Mouse (Mus musculus): Measurements from ENCODE around the gene Arhgef28. TPM values are rescaled to one million over a fixed set of nuclear protein-coding genes. Genes with fewer than 3 reads are reported as not detected.

Arhgef28 gene
- total RNA-seq, 2 experiments from 2014 or later, result 5.0 to 6.0 TPM

DNA sequence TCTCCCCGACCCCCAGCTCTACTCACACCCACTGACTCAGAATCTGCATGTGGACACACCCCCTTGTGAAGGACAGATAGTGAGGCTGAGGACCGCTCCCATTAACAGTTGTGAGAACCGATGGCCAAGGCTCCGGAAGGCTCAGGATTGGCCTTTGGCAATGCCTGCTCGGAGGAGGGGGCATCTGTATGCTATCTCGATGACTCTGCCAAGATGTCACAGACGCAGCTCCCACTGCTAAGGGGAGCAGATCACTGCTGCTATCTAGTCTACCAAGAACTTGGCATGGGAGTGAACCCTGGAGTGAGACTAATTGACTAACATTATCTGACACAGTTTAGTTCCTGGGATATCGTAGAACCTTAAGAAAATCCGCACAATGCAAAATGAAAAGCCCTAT, 250.5 kb downstream of the Arhgef28 start:
- no peak for DNase-seq

DNA sequence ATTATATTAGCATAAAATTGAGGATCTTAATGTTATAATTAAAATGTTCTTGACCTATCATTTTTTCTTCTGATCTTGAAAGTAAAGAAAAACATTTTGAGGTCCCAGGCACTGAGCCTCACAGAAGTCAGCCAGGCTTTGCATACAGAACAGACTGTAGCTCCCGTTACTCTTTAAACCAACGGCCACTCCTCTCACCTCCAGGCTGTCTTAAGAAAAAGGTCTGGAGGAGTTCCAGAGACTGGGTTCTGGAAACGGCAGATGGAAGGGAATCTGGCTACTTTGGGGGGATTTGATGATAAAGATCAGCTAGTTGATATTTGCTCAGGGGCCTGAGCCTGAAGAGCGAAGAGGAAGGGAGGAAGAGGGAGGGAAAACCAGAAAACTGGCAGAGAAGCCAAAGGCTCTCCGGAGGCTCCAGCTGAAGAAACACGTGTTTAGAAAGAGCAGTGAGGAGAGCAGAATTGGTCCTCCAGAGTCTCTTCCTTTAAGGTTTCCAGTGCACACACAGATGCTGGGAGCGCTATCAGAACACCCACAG, 251.2 kb downstream of the Arhgef28 start:
- DNase-seq, result no peak

DNA sequence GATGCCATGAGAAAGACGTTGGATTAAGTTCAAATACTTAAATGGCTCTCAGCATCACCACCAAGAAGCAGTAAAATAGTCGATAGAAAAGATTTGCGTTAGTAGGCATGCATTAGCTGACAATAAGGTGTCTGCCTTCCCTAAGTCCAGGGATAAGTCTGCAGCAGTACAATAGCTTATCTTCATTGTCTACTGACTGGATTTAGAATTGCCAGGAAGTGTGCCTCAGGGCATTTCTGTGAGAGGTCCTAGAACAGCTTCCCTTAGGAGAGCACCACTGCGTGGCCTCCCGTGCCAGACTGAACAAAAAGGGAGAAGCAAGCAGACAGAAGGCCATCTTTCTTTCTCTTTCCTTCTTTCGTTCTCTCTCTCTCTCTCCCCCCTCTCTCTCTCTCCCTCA, 252.2 kb downstream of the Arhgef28 start:
- DNase-seq, result no peak

DNA sequence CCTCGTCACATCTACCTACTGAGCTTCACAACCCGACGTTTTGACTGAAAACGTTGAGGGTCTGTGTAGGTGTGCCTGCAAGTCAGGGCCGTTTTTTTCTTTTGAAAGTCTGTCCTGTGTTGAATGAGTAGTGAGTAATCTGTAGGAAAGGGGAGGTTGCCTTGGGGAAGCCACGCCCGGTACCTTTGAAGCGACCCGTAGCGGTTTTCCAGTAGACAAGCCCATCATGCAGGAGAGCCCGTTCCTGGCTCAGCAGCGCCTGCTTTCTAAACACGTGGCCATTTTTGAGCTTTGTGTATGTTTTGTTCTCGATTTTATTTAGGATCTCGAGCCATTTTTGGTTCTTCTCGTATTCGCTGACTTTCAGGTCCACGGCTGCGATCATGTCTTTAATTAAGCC, 252.7 kb downstream of the Arhgef28 start:
- no peak for DNase-seq

DNA sequence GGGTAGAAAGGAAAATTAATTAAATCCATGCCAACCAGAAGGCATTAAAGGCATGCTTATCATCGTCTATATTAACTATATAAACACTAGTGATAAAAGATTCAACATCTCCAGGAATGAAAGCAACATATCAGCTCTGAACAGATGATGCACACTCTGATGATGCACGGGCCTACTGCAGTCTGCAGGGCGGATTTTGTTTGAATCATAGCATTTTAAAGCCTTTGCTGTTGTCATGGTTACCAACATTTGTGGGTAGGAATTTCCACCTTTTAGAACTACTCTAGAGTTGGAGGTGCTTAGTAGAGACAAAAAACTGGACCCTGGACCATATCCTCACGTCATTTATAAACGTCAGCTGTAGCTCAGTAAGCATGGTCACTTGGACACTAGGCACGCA, 257.4 kb downstream of the Arhgef28 start:
- no peak for DNase-seq

DNA sequence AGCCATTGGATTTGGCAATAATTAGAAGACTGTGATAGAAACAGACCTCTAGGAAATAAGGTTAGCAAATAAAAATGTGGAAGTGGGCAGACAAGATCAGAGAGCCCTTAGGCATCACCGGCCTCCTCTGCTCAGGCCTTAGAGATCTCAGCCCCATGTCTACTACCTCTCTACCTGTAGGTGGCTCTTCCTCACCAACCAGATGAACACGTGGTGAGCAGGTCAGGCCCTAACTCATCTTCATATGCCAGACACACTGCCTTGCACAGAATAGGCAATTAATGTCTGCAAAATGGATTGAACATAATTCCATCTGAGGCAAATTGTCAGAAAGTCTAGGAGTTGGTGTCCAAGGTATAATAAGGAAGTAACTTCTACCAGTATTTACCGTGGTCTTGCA, 258.6 kb downstream of the Arhgef28 start:
- DNase-seq, result no peak

DNA sequence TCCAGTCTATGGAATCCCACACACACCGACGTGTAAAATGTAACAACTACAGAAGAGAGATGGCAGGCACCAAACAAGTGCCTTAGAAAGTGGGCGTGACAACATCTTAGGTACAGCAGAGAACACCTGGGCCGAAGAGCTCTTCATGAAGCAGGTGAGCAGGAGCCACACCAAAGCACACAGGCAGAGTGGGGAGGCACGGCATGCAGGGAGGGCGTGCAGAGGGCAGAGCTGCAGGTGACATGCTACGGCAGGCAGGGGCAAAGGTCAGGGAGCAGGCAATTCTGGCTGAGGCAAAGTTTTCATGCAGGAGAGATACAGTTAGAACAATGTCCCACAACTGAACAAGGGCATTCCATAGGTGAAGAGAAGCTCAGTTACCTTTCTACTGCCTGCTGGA, 259.8 kb downstream of the Arhgef28 start:
- DNase-seq, result no peak

DNA sequence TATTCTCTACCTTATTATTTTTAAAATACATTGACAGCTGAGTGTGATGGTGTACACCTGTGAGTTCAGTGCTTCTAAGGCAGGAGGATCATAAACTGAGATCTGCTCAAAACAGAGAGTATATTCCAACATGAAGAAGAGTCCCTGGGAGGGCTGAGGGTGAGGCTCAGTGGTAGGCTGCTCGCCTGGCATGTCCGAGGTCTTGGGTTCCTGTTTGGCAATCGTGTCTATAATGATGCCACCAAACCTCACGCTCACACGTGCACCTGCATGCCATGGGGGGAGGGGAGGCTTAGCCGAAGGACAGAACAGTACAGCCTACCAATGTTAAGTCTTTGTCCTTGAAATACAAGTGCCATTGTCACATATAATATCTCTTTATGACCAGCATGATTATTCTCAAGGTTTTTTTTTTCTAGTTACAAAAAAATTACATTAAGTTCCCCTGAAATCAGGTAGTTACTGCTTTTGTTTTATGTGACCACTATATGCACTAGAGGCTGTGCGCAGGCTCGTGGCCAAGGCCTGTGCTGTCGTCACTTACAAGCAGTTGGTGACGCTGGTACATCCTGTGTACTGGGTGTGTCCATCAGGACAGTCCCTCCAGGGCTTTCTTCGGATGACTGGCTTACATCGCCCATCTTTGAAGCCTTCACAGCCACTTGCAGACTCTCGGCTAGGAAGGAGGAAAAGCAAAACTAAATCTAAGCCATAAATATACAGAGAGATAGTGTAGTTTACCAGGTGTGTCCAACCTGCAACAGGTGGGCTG, 264.1 kb downstream of the Arhgef28 start:
- no peak for DNase-seq

DNA sequence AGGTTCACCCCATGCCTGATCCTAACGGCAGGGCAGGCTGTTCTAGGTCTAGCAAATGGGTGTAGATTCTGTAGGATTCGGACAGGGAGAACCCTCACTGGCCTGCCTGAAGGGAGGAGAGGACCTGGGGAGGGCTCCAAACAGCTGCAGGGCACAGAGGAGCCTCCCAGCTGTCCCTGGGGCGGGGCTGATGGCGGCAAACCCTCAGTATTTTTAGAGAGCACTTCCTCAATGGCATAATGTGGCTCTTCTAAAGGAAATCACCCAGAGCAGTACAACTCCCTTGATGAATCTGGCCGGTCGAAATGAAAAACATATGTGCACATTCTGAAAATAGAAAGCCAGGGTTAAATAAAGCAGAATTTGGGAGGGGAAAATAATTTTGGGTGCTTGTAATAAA, 265.1 kb downstream of the Arhgef28 start:
- DNase-seq, result no peak

DNA sequence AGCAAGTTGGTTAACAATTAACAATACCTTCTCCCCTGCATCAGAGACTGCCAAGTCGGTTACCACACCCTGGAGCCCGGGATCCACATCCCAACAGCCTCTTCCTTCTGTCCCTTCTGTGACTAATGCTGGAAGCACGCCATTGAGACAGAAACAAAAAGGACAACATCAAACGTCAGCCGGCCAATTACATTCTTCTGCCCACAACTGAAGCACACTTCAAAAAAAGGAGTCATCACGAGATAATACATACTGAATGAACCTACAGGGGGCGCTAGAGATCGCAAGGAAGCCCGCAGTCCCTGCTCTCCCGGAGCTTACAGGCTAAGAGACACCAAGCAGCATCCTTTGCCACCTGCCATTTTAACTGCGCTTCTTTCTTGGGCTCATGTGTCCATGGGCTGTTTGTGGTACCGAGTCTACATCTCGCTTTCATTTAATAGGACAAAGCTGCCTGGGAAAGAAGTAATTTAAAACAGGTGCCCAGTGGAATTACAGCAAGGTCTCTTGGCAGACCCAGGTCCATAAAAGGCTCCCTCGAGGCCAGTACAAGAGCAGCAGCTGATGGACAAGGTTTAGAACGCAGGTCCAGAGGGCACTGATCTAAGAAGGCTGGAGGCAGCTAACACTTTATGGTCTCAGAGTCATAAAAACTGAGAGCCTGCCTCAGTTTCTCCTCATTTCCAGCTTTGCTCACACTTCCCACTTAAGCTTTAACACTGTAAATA, 266.6 kb downstream of the Arhgef28 start:
- peak; percentile 34 for DNase-seq

DNA sequence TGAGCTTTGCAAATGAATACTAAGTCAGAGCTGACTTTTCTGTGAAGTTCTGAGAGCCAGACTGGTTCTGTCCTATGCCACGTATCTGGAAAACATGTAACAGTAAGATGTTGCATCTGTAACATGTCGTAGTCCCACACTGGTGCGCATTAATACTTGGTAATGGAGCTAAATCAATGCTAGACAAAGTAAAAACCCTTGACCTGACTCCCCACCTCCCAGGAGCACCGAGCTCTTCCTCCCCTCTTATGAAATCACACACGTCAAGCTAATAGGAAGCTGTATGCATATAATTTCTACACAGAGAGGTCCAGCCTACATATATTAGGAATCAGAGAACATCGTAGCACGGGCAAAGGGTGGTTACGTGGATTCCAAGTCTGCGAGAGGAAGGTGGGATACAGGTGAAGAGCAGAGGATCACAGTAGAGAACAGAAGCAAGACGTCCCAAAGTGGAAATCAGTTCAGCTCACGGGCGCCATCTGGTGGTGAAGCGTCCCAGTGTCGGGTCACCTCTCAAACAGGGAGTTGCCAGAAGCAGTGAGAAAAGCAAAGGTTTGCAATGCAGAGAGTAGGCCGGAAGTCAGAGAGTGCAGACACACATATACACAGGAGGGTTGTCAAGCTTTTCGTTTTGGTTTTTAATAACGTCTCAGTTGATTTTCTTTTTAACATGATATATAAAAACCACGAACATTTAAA, 267.5 kb downstream of the Arhgef28 start:
- peak; percentile 95 for DNase-seq

DNA sequence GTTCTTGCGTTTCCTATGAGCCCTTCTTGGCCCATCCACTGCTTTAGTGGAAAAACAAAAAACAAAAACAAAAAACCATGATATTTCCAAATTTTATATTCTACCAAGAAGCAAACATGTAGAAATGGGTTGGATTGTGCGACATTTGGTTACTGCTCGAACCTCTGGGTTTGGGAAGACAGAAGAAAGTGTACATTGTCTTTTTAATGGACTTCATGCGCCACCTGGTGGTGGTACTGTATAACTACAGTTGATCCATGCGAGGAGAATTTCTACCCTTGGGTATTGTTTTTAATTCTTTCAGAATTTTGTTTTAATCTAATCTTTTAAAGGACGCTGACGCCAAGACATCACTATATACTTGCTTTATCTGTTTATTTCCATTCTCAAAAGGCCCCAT, 268.3 kb downstream of the Arhgef28 start:
- peak; percentile 71 for DNase-seq

DNA sequence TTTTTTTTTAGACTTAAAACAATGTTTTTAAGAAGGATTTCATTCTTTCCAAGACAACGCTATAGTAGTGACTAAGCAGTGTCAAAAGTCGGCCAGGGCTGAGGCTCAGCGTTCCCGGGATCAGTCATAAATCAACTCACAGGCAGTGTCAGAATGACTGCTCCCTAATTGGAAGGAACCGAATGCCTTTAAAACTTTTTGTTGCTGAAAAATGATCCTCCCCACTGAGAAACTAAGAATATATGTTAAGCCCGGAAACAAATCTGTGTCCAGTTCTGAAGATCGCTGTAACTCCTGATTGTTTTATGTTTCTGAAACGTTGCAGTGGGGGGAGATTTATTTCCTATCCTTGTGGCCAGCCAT, 278.1 kb downstream of the Arhgef28 start:
- DNase-seq, result no peak

DNA sequence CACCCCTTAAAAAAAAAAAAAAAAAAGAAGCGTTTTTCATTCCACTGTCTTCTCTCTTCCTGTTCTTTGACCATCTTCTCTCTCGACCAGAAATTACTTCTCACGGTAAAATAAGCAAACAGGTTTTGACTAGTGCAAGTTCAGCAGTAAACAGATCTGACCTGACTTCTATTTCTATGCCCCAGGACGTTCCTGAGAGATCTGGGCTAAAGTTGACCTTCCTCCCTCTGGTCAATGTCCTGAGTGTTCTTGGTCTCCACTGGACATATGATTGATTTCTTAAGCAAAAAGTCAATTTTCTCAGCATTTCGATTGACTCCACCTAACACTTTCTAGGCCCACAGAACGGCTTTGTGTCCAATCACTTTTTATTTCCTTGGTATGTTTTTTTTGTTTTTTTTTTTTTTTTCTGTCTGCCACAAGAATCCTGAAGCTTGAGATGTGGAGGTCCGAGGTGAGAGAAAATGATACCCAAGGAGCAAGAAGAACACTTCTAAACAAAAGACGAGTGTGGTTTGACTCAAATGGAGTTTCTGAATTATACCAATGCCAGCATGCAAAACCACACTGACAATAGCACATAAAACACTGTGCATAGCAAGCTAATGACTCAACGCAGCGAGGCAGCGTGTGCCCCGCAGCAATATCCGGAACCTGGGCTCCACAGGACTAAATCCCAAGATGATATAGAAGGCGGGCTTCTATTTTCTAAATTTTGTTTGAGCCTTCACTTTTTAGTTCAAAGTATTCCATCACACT, 278.7 kb downstream of the Arhgef28 start:
- no peak for DNase-seq

DNA sequence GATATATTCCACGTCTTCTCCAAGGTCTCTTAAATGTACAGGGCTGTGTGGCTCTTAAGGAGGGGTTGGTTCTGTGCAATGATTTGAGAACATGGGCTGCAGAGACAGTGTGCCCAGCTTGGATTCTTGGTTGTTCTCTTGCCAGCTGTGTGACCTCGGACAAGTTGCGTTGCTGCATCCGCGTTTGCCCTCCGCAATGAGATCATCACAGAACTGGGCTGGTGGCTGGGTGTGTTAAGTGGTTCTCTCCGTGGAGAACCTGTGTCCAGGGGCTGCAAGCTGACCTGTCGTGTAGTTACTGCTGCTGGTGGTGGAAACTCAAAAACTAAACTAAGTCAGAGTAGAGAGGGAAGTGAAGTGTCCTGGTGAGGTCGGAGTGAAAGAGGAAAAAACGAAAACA, 279.9 kb downstream of the Arhgef28 start:
- DNase-seq, result no peak

DNA sequence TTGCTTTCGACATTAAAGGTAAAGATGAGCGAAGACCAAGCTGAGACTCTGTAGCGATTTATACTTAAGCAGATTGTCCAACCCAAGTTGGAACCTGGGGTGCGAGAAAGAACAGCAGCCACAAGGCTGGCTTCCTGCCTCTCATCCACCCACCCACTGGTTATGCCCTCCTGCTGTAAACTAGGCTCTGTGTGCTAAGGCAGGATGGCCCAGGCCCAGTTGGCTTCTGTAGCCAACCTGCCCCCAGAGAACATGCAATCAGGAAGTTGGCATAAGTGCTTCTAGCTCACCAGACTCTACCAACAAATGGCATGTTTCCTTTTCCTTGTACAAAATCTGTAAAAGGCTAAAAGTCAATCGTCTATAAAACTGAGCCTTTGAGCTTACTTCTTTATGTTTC, 283.2 kb downstream of the Arhgef28 start:
- no peak for DNase-seq

DNA sequence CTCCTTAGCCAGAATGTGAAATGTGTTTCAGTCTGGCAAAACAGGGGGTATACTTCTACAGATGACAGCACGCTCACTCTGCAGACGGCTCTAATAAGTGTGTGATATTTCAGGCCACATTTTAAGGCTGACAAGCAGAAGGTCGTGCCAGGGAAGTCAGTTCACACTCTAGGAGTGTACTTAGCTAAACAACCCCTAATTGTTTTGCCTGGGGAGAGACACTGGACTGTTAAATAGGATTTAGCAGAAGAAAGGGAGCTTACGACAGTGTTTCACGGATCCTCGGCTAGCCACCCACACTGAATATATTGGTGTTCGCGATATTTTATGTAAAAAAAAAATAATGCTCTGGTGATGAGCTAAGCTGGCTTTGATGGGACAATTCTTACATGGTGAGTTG, 286.6 kb downstream of the Arhgef28 start:
- DNase-seq, result no peak

DNA sequence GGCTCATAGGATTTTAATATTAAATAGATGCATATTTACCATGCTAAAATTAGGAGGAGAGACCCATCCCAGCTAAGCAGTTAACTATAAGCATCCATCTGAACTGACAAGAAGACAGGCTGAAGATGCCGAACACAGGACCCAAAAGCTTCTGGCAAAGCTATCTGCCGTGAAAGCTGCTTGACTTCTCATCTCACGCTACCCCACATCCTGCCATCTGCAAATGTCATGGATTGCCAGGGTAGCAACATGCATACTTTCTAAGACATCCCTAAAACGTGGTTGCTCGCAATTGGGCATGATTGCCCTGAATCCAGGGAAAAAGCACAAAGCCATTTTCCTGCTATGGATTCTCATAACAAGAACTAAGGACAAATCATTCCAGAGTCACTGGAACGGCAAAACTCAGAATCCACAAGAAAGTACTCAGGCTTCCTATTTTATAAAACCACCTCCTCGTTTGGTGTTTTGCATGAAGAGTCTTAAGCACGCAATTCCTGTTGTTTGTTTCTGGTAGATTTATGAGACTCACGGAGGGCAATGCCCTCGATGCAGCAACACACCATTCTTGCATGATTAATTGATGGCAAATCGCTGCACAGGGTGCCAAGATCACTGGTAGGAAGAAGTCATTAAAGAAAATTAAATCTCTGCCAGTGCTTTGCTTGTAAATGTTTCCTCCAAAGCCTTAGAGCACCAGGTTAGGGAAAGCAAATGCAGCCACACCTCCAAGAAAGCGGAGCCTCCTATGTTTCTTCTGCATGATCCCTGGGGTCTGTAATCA, 287.9 kb downstream of the Arhgef28 start:
- no peak for DNase-seq

DNA sequence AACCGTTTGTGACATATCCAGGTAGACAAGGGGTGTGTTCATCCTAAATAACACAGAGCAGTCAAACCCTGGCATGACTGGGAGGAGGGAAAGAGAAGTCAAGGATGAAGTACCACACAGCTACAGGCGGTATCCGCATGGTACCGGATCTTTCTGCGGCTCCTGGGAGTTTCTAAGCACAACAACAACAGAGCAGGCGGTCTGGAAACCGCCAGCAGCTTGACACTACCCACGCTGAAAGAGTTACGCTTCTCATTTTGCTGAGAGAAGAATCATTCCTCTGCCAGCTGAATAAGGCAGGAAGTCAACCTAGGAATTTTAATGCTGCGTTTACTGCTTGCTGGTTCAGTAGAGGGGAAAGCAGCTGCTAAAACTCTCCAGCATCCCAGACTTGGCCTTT, 295.2 kb downstream of the Arhgef28 start:
- no peak for DNase-seq

DNA sequence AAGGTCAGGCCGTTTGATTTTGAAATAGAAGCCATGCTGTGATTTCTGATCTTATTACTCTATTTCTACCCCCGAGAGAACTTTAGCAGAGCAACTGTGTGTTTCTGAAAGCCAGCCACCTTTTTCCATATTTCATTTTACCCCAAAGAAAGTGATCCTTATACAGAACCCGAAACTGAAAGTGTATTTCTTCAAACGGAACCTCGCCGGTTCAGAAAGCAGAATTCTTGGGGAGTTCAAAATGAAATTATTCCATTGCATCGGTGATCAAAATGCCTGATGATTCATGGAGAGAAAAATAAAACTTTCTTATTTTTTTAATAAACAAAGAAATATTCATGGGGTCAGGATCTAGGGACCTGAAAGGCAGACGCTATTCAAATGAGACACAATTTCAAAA, 303.4 kb downstream of the Arhgef28 start:
- DNase-seq, result no peak

DNA sequence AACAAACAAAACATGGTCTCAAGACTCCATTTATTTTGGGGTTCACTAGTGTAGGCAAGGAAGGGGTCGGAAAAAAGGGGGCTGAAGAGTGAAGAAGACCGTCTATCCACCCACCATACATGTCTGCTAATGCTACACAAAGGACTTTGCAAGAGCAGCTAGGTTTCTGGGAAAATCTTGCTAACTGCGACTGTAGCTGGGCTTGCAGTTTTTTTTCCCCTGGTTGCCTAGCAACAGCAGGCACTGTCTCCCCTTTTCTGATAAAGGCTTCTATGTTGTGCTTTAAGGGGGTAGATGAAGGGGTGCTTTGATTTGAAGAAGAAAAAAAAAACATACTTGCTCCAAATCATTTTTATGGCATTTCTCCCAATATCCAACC, 305.9 kb downstream of the Arhgef28 start:
- no peak for DNase-seq

Measured in gastrocnemius, postnatal 10 days (tissue).